Mouse (Mus musculus) hindbrain, embryonic 11.5 days (tissue): ENCODE data around the gene Sox15. TPM values are rescaled to one million over a fixed set of nuclear protein-coding genes. Genes with fewer than 3 reads are reported as not detected.

Experiments used
- microRNA counts: library from miRNA; unstranded; fragments of <30 nt; microRNA quantifications from one replicate; lab custom pipeline; 2015
- polyA plus RNA-seq: library from polyadenylated mRNA; unstranded; fragments of >200 nt; fragmentation: Nextera tagmentation; extraction: Ambion mirVana; gene quantifications from 2 replicates; pipeline ENCODE4 v1.2.1, GENCODE M21; 2014

The Sox15 gene
- polyA plus RNA-seq, 1 experiment from 2014 or later: not detected

MicroRNAs within 50 kb of the gene (microRNA counts, 519-probe panel; counts per million panel counts)
- microRNA mmu-miR-1934 (lab: Ali Mortazavi, UCI) (not detected), microRNA mmu-miR-467f (lab: Ali Mortazavi, UCI) (3,437 counts per million, percentile 22 among the panel's probes with 10 or more counts)

Other genes starting within 250 kb of the Sox15 start
- gene Kdm6b, start 241.6 kb upstream of the Sox15 start, polyA plus RNA-seq: 33.7 and 40.9 TPM in 2 replicates
- 0.68 and 1.6 TPM in 2 replicates for gene Dnah2, start 106.2 kb upstream of the Sox15 start, polyA plus RNA-seq
- gene Efnb3, start 95.1 kb upstream of the Sox15 start, polyA plus RNA-seq: 12.2 and 15.5 TPM in 2 replicates
- gene Wrap53, start 75.1 kb upstream of the Sox15 start, polyA plus RNA-seq: 36.6 and 37.8 TPM in 2 replicates
- 156 and 159 TPM in 2 replicates for gene Trp53, start 75.0 kb upstream of the Sox15 start, polyA plus RNA-seq
- gene Atp1b2, start 49.4 kb upstream of the Sox15 start, polyA plus RNA-seq: 11.7 and 13.1 TPM in 2 replicates
- gene Shbg, start 37.4 kb upstream of the Sox15 start, polyA plus RNA-seq: 0.17 TPM in 1 of 2 replicates, not detected in the other
- gene Sat2, start 33.3 kb upstream of the Sox15 start, polyA plus RNA-seq: 15.0 and 20.6 TPM in 2 replicates
- gene Fxr2, start 22.3 kb upstream of the Sox15 start, polyA plus RNA-seq: 30.1 and 31.3 TPM in 2 replicates
- 28.0 and 45.3 TPM in 2 replicates for gene Mpdu1, start 7.3 kb downstream of the Sox15 start, polyA plus RNA-seq
- 8.2 and 8.7 TPM in 2 replicates for gene Cd68, start 10.8 kb downstream of the Sox15 start, polyA plus RNA-seq
- gene Eif4a1, start 17.1 kb downstream of the Sox15 start, polyA plus RNA-seq: 891 and 905 TPM in 2 replicates
- gene Senp3, start 26.8 kb downstream of the Sox15 start, polyA plus RNA-seq: 85.8 and 101 TPM in 2 replicates
- not detected in 2 replicates for gene Tnfsf13, start 30.5 kb downstream of the Sox15 start, polyA plus RNA-seq
- gene Tnfsf12, start 40.5 kb downstream of the Sox15 start, polyA plus RNA-seq: 2.2 and 4.0 TPM in 2 replicates
- 0.61 and 1.1 TPM in 2 replicates for gene Tnfsfm13, start 40.8 kb downstream of the Sox15 start, polyA plus RNA-seq
- gene Polr2a, start 103.3 kb downstream of the Sox15 start, polyA plus RNA-seq: 46.5 and 50.1 TPM in 2 replicates
- 0.57 and 1.1 TPM in 2 replicates for gene Slc35g3, start 106.7 kb downstream of the Sox15 start, polyA plus RNA-seq
- 1.3 and 1.7 TPM in 2 replicates for gene Zbtb4, start 110.6 kb downstream of the Sox15 start, polyA plus RNA-seq
- gene Chrnb1, start 140.6 kb downstream of the Sox15 start, polyA plus RNA-seq: 1.2 and 1.5 TPM in 2 replicates
- gene Fgf11, start 146.5 kb downstream of the Sox15 start, polyA plus RNA-seq: 2.2 and 2.8 TPM in 2 replicates
- gene Tmem102, start 150.3 kb downstream of the Sox15 start, polyA plus RNA-seq: 0.83 and 0.93 TPM in 2 replicates
- not detected in 2 replicates for gene Gm39566, start 160.0 kb downstream of the Sox15 start, polyA plus RNA-seq
- not detected in 2 replicates for gene Spem2, start 163.2 kb downstream of the Sox15 start, polyA plus RNA-seq
- 0.17 and 0.38 TPM in 2 replicates for gene Spem1, start 166.9 kb downstream of the Sox15 start, polyA plus RNA-seq
- gene Nlgn2, start 182.5 kb downstream of the Sox15 start, polyA plus RNA-seq: 11.5 and 16.1 TPM in 2 replicates
- gene Tmem256, start 183.2 kb downstream of the Sox15 start, polyA plus RNA-seq: 268 and 276 TPM in 2 replicates
- 62.2 and 62.6 TPM in 2 replicates for gene Plscr3, start 191.1 kb downstream of the Sox15 start, polyA plus RNA-seq
- 0.52 TPM in 1 of 2 replicates, not detected in the other for gene Tnk1, start 203.4 kb downstream of the Sox15 start, polyA plus RNA-seq
- not detected in 2 replicates for gene Tmem95, start 222.7 kb downstream of the Sox15 start, polyA plus RNA-seq
- 2.3 and 2.4 TPM in 2 replicates for gene Kctd11, start 226.1 kb downstream of the Sox15 start, polyA plus RNA-seq
- gene Acap1, start 240.2 kb downstream of the Sox15 start, polyA plus RNA-seq: 0.45 and 1.4 TPM in 2 replicates
- gene 2810408A11Rik, start 245.7 kb downstream of the Sox15 start, polyA plus RNA-seq: 14.5 and 14.7 TPM in 2 replicates
- gene Neurl4, start 245.8 kb downstream of the Sox15 start, polyA plus RNA-seq: 15.0 and 20.6 TPM in 2 replicates